Mouse (Mus musculus) intestine, postnatal 0 days (tissue): Measurements from ENCODE around the gene Sorbs2. TPM values are rescaled to one million over a fixed set of nuclear protein-coding genes. Genes with fewer than 3 reads are reported as not detected.

Source experiments
- ATAC-seq: fragments of 200-750 bp; cut with Nextera tagmentation; 2 replicates; pipeline ENCODE4 v1.8.0; 2017; ENCODE audit warnings: mild to moderate bottlenecking, moderate TSS enrichment, moderate library complexity
- H3K27ac ChIP-seq: fragments of 300-500 bp; sonication (generic); 2 replicates; pipeline ENCODE4 v1.5.1; 2014; ENCODE audit warnings: mild to moderate bottlenecking, low read depth, low read length, moderate library complexity
- H3K27me3 ChIP-seq: fragments of 300-500 bp; sonication (generic); replicated peaks from 2 replicates; pipeline ENCODE4 v1.6.1; 2014; ENCODE audit warnings: low read length, mixed read lengths; ENCODE audit not compliant: control insufficient read depth, insufficient read depth
- H3K36me3 ChIP-seq: fragments of 300-500 bp; sonication (generic); 2 replicates; pipeline ENCODE4 v1.6.1; 2014; ENCODE audit warnings: mild to moderate bottlenecking, moderate library complexity; ENCODE audit not compliant: control insufficient read depth, insufficient read depth
- H3K4me1 ChIP-seq: fragments of 300-500 bp; sonication (generic); replicated peaks from 2 replicates; pipeline ENCODE4 v1.6.1; 2014; ENCODE audit warnings: antibody characterized with exemption, low read length, mixed read lengths; ENCODE audit not compliant: control insufficient read depth, insufficient read depth
- H3K4me2 ChIP-seq: fragments of 300-500 bp; sonication (generic); replicated peaks from 2 replicates; pipeline ENCODE4 v1.6.1; 2014; ENCODE audit warnings: low read depth, mild to moderate bottlenecking, moderate library complexity
- H3K4me3 ChIP-seq: fragments of 300-500 bp; sonication (generic); 2 replicates; pipeline ENCODE4 v1.5.1; 2014; ENCODE audit warnings: low read depth, low read length
- H3K9ac ChIP-seq: fragments of 300-500 bp; sonication (generic); 2 replicates; pipeline ENCODE4 v1.6.1; 2014; ENCODE audit warnings: mild to moderate bottlenecking, low read depth, low read length
- H3K9me3 ChIP-seq: fragments of 300-500 bp; sonication (generic); 2 replicates; pipeline ENCODE4 v1.6.1; 2016; ENCODE audit warnings: mixed run types; ENCODE audit not compliant: control insufficient read depth
- CTCF ChIP-seq: sonication (generic); IDR thresholded peaks from 2 replicates; pipeline ENCODE4 v1.5.1; 2016; ENCODE audit warnings: low read depth, mild to moderate bottlenecking, control low read depth, antibody characterized with exemption, moderate library complexity
- WGBS: fragments of 180-500 bp; shearing (Covaris S2); extraction: QIAGEN DNeasy Blood & Tissue Kit; methylation state at CpG from one replicate; pipeline ENCODE4 v1.1.7; 2014; 5-methylcytosine and 5-hydroxymethylcytosine counted together
- polyA plus RNA-seq: library from polyadenylated mRNA; unstranded; fragments of >200 nt; fragmentation: Nextera tagmentation; extraction: Ambion mirVana; gene quantifications from 2 replicates; pipeline ENCODE4 v1.2.1, GENCODE M21; 2015

Gene Sorbs2
- polyA plus RNA-seq, 1 experiment from 2014 or later, result 16.0 TPM

DNA sequence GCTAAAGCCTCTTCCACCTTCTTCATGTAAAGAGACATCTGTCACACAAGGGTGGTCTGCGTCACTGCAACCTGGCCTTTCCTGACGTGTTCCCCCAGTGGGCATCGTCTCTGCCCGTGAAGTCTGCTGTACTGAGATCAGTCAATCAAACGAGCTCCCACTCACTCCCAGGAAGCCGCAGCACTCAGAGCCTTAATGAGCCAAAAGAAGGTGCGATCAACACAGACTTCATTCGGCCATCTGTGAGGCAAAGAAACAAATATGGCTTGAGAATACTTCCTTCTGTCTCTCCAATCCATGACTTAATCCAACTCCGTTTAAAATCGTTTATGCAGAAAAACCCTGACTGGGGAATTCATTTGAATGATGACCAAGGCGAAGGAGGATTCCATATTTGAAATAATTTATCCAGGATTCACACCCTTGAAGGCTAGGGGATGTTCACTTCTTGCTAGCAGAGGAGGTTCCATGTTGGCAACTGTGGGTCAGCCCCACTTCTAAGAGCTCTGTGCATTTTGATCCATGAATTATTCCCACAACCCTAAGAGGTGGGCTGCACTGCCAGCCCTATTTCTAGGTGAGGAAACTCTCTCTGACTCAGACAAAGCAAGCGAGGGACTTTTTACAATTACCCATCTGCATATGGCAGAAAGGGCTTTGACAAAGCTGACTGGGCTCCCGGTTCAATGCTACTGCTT lies 207.9 kb downstream of the Sorbs2 start:
- no peak for TF ChIP-seq CTCF

DNA sequence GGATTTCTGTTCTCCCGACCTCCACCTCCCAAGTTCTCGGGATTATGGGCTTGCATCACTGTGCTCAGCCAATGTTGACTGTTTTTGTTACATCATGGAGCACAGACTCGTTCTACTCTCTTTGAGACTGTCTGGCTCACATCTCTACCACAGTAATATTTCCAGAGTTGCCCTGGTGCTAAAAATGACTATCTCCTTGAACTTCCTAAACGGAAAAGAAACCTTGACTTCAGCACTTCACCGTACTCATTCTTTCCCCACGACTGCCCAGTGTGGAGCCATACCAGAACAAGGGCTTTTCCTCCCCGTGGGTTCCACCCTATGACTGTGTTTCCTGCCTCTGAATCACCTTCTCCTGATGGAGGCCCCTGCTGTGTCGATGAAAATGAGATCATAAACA lies 212.2 kb downstream of the Sorbs2 start:
- Histone ChIP-seq H3K9ac (no peak overlapping the region), H3K9me3 (no peaks in the 10 kb centered on the region), H3K27me3 (no peaks in the 10 kb centered on the region), H3K27ac (no peak overlapping the region), H3K36me3 (no peaks in the 10 kb centered on the region), H3K4me1 (no peaks in the 10 kb centered on the region), H3K4me3 (no peak overlapping the region), H3K4me2 (no peak overlapping the region)
- no peak for ATAC-seq
- 64% methylated on average over 8 of the region's 8 CpGs for WGBS
- TF ChIP-seq CTCF, result no peak

More for the DNA sequence above, 207.9 kb downstream of the Sorbs2 start:
- Histone ChIP-seq H3K27ac (no peak overlapping the region), H3K4me1 (no peaks in the 10 kb centered on the region), H3K9me3 (no peaks in the 10 kb centered on the region), H3K27me3 (no peaks in the 10 kb centered on the region), H3K4me3 (no peak overlapping the region), H3K9ac (no peak overlapping the region), H3K36me3 (no peaks in the 10 kb centered on the region), H3K4me2 (no peak overlapping the region)
- WGBS, result 88% methylated on average over 13 of the region's 13 CpGs
- no peak for ATAC-seq

DNA sequence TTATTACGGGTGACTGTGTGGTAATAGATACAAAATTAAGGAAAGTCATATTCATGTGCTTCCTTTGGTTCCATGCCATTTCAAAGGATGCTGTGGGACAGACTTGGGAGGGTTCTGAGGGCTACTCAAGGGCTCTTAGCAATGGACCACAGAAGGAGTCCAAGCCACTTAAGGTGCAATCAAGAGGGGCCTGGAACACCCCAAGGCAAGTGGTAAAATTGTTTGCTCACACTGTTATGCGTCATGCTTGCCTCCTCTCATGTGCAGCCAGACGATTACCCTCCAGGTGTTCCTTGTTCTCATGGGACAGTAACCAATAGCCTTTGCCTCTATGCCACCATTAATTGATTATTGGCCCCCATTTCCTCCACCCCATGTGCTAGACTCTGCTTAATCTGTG lies 216.6 kb downstream of the Sorbs2 start:
- Histone ChIP-seq H3K27ac (no peak overlapping the region), H3K4me2 (no peak overlapping the region), H3K9me3 (no peaks in the 10 kb centered on the region), H3K4me3 (no peak overlapping the region), H3K27me3 (no peaks in the 10 kb centered on the region), H3K36me3 (no peaks in the 10 kb centered on the region), H3K4me1 (no peaks in the 10 kb centered on the region), H3K9ac (no peak overlapping the region)
- 74% methylated on average over 3 of the region's 3 CpGs for WGBS
- TF ChIP-seq CTCF, result no peak
- no peak for ATAC-seq

DNA sequence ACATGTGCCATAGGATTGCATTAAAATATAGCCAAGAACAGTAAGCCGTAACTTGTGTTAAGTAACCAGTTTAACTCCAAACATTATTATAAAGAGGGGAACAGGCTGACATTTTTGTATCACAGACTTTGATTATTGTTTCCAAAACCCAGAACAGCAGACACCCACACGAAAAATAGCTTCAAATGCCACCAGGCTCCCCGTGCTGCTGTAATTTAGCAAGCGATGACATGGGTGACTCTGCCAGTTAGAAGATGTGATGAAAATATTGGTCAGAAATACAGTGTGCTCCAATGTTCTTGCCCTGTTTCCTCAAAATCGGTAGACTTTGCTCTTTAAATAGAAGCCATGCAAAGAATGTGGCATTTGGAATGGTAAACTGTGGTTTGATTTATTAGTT lies 217.7 kb downstream of the Sorbs2 start:
- no peak overlapping the region for H3K4me3 ChIP-seq
- no peaks in the 10 kb centered on the region for H3K27me3 ChIP-seq
- TF ChIP-seq CTCF, result no peak
- H3K27ac ChIP-seq, result no peak overlapping the region
- no peak overlapping the region for H3K4me2 ChIP-seq
- no peaks in the 10 kb centered on the region for H3K36me3 ChIP-seq
- no peak for ATAC-seq
- 70% methylated on average over 5 of the region's 5 CpGs for WGBS
- no peaks in the 10 kb centered on the region for H3K4me1 ChIP-seq
- no peaks in the 10 kb centered on the region for H3K9me3 ChIP-seq
- H3K9ac ChIP-seq, result no peak overlapping the region

DNA sequence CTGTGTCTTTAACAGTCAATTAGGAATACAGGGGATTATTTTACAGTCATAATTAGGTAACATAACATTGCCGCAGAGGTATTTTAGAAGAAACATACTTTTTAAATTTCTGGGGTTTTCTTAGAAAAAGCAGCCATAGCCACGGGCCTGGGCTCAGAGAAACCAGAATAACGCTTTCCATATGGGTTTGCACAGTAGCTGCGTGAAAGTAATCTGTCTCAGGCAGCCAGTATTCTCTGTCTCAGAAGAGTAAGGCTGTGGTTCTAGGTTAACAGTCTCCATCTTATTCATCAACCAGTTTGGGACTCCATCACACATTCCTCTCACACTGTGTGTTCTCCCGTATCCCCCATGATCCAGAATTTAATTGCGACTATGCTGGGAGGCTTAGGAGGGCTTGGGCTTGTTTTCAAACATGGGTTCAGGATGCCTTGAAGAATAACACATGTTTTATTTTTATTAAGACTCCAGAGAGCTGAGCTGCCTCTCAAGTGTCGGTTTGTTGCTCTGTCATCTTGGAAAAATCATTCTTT lies 222.3 kb downstream of the Sorbs2 start:
- no peak for ATAC-seq
- Histone ChIP-seq H3K9me3 (no peaks in the 10 kb centered on the region), H3K27ac (no peak overlapping the region), H3K4me1 (no peaks in the 10 kb centered on the region), H3K36me3 (no peaks in the 10 kb centered on the region), H3K4me3 (no peak overlapping the region), H3K9ac (no peak overlapping the region), H3K4me2 (no peak overlapping the region), H3K27me3 (no peaks in the 10 kb centered on the region)
- TF ChIP-seq CTCF, result no peak
- WGBS, result 75% methylated on average over 7 of the region's 7 CpGs

DNA sequence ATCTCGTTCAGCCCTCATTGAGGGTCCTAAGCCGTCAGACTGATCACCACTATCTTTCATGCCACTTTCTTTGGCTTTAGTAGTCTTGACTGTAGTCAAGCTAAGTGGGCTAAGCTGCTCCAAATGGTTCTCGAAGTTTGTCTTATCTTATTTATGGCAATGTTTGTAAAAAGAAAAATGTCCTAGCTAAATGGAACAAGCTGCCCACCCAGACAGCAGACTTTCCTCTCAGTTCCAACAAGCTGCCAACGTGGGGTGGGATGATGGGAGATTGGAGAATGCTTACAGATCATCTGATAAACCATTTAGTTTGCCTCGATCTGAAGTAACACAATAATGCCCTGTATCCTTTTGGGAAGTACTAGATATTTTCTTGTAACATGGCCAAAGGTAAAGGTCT lies 223.2 kb downstream of the Sorbs2 start:
- no peaks in the 10 kb centered on the region for H3K36me3 ChIP-seq
- ATAC-seq, result no peak
- H3K27ac ChIP-seq, result no peak overlapping the region
- H3K9me3 ChIP-seq, result no peaks in the 10 kb centered on the region
- no peaks in the 10 kb centered on the region for H3K4me1 ChIP-seq
- H3K27me3 ChIP-seq, result no peaks in the 10 kb centered on the region
- H3K9ac ChIP-seq, result no peak overlapping the region
- WGBS, result 56% methylated on average over 5 of the region's 5 CpGs
- TF ChIP-seq CTCF, result no peak
- no peak overlapping the region for H3K4me2 ChIP-seq
- no peak overlapping the region for H3K4me3 ChIP-seq
